Mouse (Mus musculus) small intestine, adult 2 months (tissue): ENCODE results near the gene Cald1.

Source experiments
- CTCF ChIP-seq: fragments of 200-500 bp; IDR thresholded peaks from 2 replicates; pipeline ENCODE4 v1.5.1; 2012; ENCODE audit warnings: low read depth, mild to moderate bottlenecking, control low read depth, inconsistent platforms, low read length, moderate library complexity, mixed read lengths; ENCODE audit not compliant: insufficient replicate concordance, insufficient read length; ENCODE audit errors: extremely low read depth
- POLR2A ChIP-seq: fragments of 200-500 bp; IDR thresholded peaks from 2 replicates; pipeline ENCODE4 v1.6.1; 2012; ENCODE audit warnings: low read depth, mild to moderate bottlenecking, control low read depth, inconsistent platforms, low read length, moderate library complexity

DNA sequence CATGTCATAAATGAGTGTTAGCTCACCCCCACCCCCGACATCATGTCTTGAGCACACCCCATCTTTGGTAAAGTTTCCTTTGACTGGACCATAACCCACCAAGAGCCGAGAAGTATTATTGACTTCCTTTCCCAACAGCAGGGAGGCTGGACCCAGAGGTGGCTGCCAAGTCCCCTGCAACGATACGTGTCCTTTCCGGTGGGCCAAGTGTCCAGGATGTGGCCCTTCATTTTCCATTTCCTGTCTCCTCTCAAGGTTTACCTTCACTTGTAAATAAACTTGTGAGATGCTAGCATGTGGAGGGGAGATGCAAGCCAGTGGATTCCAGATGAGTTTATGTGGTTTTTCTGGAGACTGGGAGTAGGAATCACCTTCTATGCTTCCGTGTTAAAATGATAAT is 132.7 kb downstream of the Cald1 start:
- TF ChIP-seq POLR2A (no peak), CTCF (no peak)
